Mouse (Mus musculus) intestine, embryonic 16.5 days (tissue): ENCODE results near the gene Cyp2t4. TPM values are rescaled to one million over a fixed set of nuclear protein-coding genes. Genes with fewer than 3 reads are reported as not detected.

ENCODE experiments used
- ATAC-seq: fragments of 200-750 bp; cut with Nextera tagmentation; 2 replicates; pipeline ENCODE4 v1.8.0; 2017; ENCODE audit warnings: moderate TSS enrichment, moderate library complexity
- H3K27ac ChIP-seq: fragments of 300-500 bp; sonication (generic); 2 replicates; pipeline ENCODE4 v1.5.1; 2014; ENCODE audit warnings: mild to moderate bottlenecking, low read length
- H3K27me3 ChIP-seq: fragments of 300-500 bp; sonication (generic); replicated peaks from 2 replicates; pipeline ENCODE4 v1.6.1; 2014; ENCODE audit warnings: low read length, control low read depth, mixed read lengths; ENCODE audit not compliant: control insufficient read depth, insufficient read depth
- H3K36me3 ChIP-seq: fragments of 300-500 bp; sonication (generic); 2 replicates; pipeline ENCODE4 v1.6.1; 2014; ENCODE audit warnings: low read length, control low read depth; ENCODE audit not compliant: control insufficient read depth, insufficient read depth
- H3K4me1 ChIP-seq: fragments of 300-500 bp; sonication (generic); 2 replicates; pipeline ENCODE4 v1.6.1; 2014; ENCODE audit warnings: low read length, control low read depth, mixed read lengths; ENCODE audit not compliant: control insufficient read depth, insufficient read depth
- H3K4me2 ChIP-seq: fragments of 300-500 bp; sonication (generic); 2 replicates; pipeline ENCODE4 v1.6.1; 2014; ENCODE audit warnings: low read depth, low read length, control low read depth
- H3K4me3 ChIP-seq: fragments of 300-500 bp; sonication (generic); 2 replicates; pipeline ENCODE4 v1.5.1; 2014; ENCODE audit warnings: mild to moderate bottlenecking, low read length
- H3K9ac ChIP-seq: fragments of 300-500 bp; sonication (generic); 2 replicates; pipeline ENCODE4 v1.6.1; 2014; ENCODE audit warnings: low read depth, low read length
- H3K9me3 ChIP-seq: fragments of 300-500 bp; sonication (generic); 2 replicates; pipeline ENCODE4 v1.6.1; 2016; ENCODE audit warnings: low read length, control low read depth; ENCODE audit not compliant: control insufficient read depth
- WGBS: fragments of 180-500 bp; shearing (Covaris S2); extraction: QIAGEN DNeasy Blood & Tissue Kit; methylation state at CpG from one replicate; pipeline ENCODE4 v1.1.7; 2014; 5-methylcytosine and 5-hydroxymethylcytosine counted together
- polyA plus RNA-seq: library from polyadenylated mRNA; unstranded; fragments of >200 nt; fragmentation: Nextera tagmentation; extraction: Ambion mirVana; gene quantifications from 2 replicates; pipeline ENCODE4 v1.2.1, GENCODE M21; 2015

Gene Cyp2t4
- polyA plus RNA-seq, 1 experiment from 2014 or later, result 0.09 TPM

- Histone ChIP-seq H3K27me3 (no peaks in the 10 kb centered on the region), H3K4me3 (no peak overlapping the region), H3K27ac (no peak overlapping the region), H3K36me3 (no peaks in the 10 kb centered on the region), H3K9me3 (0 out of 2 replicates have a peak, but pooled peaks cover 3% of the 10 kb centered on the region), H3K9ac (no peak overlapping the region), H3K4me2 (no peak overlapping the region), H3K4me1 (peaks cover 5% of the 10 kb centered on the region; the same call in 1 of the 2 replicates)
- 64% methylated on average over 13 of the region's 13 CpGs for WGBS
- ATAC-seq, result no peak
Measured at GRCm38 (mm10) chr7:27128946-27129345, 24.6 kb upstream of the Cyp2t4 start.

- H3K9ac ChIP-seq, result no peak overlapping the region
- H3K9me3 ChIP-seq, result 0 out of 2 replicates have a peak, but pooled peaks cover 3% of the 10 kb centered on the region
- H3K4me3 ChIP-seq, result no peak overlapping the region
- ATAC-seq, result no peak
- no peaks in the 10 kb centered on the region for H3K36me3 ChIP-seq
- H3K27me3 ChIP-seq, result no peaks in the 10 kb centered on the region
- H3K4me2 ChIP-seq, result no peak overlapping the region
- WGBS, result 87% methylated on average over 12 of the region's 12 CpGs
- H3K4me1 ChIP-seq, result peaks cover 5% of the 10 kb centered on the region; the same call in 1 of the 2 replicates
- no peak overlapping the region for H3K27ac ChIP-seq
Measured at GRCm38 (mm10) chr7:27129811-27130210, 23.7 kb upstream of the Cyp2t4 start.

DNA sequence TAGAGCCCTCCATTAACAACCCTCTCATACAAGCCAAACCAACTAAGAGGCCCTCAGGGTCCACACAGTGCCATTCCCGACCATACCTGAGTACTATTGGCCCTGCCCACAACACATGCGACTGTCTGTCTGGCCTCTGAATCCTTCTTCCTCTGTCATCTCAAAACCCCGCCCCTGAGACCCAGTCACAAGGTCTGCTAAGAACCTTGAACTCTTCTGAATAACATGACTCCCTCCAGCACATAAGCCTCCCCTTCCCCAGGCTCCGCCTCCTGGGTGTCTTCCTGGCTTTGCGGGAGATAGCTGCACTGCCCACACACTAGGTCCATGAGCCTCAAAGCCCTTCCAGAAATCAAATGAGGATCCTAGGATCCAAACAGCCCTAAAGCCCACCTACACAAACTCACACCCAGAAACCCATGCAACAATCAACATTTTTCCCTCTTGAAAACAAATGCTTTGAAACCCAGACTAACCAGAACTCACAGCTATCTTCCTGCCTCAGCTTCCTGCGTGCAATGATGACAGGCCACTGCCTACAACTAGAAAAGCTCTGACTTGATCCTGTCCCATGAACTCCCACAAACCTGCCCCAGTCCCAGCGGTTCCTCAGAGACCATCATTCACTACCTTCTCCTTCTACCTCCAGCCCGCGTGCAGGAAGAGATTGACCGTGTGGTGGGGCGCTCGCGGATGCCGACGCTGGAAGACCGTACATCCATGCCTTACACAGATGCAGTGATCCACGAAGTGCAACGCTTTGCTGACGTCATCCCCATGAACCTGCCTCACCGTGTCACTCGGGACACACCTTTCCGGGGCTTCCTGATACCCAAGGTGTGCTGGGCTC, 22.8 kb upstream of the Cyp2t4 start:
- Histone ChIP-seq H3K27me3 (no peaks in the 10 kb centered on the region), H3K4me2 (no peak overlapping the region), H3K27ac (no peak overlapping the region), H3K9me3 (0 out of 2 replicates have a peak, but pooled peaks cover 3% of the 10 kb centered on the region), H3K4me1 (peaks cover 5% of the 10 kb centered on the region; the same call in 1 of the 2 replicates), H3K9ac (no peak overlapping the region), H3K36me3 (no peaks in the 10 kb centered on the region), H3K4me3 (no peak overlapping the region)
- ATAC-seq, result no peak
- WGBS, result 88% methylated on average over 22 of the region's 22 CpGs

DNA sequence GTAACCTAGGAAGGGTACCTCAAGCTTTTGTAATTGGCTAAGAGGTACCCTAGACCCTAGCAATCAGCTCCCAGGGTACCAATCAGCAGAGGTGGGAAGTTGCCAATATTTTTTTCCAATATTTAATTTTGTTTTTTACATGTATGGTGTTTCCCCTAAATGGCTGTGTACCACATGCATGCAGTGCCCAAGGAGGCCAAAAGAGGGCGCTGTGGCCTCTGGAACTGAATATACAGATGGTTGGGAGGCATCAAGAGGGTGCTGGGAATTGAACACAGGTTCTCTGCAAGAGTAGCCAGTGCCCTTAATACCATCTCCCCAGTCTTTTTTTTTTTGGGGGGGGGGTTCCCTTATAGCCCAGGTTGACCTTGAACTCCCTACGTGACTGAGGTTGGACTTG, 22.1 kb upstream of the Cyp2t4 start:
- Histone ChIP-seq H3K9me3 (0 out of 2 replicates have a peak, but pooled peaks cover 3% of the 10 kb centered on the region), H3K27ac (no peak overlapping the region), H3K9ac (no peak overlapping the region), H3K4me1 (peaks cover 5% of the 10 kb centered on the region; the same call in 1 of the 2 replicates), H3K4me3 (no peak overlapping the region), H3K36me3 (no peaks in the 10 kb centered on the region), H3K27me3 (no peaks in the 10 kb centered on the region), H3K4me2 (no peak overlapping the region)
- 57% methylated on average over 2 of the region's 2 CpGs for WGBS
- no peak for ATAC-seq

DNA sequence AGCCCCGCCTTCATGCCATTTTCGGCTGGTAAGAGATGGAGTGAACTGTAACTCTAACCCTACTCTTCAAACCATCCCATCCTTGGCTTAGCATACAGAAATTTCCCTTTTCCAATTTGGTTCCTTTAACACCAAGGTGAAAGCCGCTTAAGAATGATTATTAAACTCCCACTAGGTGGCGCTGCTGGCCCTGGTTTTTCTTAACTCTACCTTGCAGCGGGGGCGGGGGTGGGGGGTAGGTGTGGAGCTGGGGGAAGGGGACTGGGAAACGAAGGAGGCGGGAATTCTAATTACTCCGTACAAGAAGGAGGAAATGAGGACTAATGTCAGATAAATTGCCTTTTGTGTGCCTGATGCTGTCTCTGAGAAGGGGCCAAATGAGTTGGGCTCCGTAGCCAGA, 20.9 kb upstream of the Cyp2t4 start:
- Histone ChIP-seq H3K9ac (no peak overlapping the region), H3K36me3 (no peaks in the 10 kb centered on the region), H3K27me3 (no peaks in the 10 kb centered on the region), H3K4me3 (no peak overlapping the region), H3K4me1 (peaks cover 5% of the 10 kb centered on the region; the same call in 1 of the 2 replicates), H3K4me2 (0 out of 2 replicates have a peak overlapping the region, but pooled peaks have one; percentile 9), H3K27ac (no peak overlapping the region; the same call in 1 of the 2 replicates), H3K9me3 (0 out of 2 replicates have a peak, but pooled peaks cover 3% of the 10 kb centered on the region)
- WGBS, result 14% methylated on average over 10 of the region's 10 CpGs
- 0 out of 2 replicates have a peak, but pooled peaks have one; percentile 7 for ATAC-seq

DNA sequence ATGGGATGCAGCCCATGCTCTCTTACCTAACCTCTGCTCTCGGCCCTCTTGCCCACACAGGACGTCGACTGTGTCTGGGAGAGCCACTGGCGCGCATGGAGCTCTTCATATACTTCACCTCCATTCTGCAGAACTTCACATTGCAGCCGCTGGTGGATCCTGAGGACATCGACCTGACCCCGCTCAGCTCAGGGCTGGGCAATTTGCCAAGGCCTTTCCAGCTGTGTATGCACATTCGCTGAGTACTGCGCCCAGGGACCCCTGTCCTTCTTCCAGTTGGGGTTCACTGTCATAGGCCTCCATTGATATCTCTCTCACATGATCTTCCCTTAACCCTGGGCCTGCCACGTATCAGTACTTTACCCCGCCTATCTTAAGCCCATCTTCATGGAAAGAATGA, 20.4 kb upstream of the Cyp2t4 start:
- Histone ChIP-seq H3K4me1 (peaks cover 5% of the 10 kb centered on the region; the same call in 1 of the 2 replicates), H3K27me3 (no peaks in the 10 kb centered on the region), H3K4me2 (no peak overlapping the region), H3K36me3 (no peaks in the 10 kb centered on the region), H3K27ac (no peak overlapping the region; the same call in 1 of the 2 replicates), H3K9me3 (0 out of 2 replicates have a peak, but pooled peaks cover 3% of the 10 kb centered on the region), H3K4me3 (no peak overlapping the region), H3K9ac (no peak overlapping the region)
- ATAC-seq, result peak; percentile 68
- WGBS, result 51% methylated on average over 12 of the region's 12 CpGs

DNA sequence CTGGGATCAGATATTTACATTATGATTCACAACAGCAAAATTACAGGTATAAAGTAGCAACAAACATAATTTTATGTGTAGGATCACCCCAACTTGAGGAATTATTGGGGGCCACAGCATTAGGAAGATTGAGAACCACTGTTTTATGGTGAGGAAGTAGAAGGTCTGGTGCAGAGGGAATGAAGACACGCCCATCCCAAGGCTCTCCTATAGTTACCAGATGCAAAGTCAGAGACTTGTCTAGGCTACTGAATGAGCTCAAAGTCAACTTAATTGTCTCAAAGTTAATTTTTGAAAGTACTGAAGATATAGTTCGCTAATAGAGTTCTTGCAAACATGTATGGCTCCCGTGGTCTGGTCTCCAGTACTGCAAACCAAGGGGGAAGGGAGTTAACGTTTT, 19.8 kb upstream of the Cyp2t4 start:
- 80% methylated on average over 4 of the region's 4 CpGs for WGBS
- H3K4me2 ChIP-seq, result no peak overlapping the region
- ATAC-seq, result peak; percentile 77

DNA sequence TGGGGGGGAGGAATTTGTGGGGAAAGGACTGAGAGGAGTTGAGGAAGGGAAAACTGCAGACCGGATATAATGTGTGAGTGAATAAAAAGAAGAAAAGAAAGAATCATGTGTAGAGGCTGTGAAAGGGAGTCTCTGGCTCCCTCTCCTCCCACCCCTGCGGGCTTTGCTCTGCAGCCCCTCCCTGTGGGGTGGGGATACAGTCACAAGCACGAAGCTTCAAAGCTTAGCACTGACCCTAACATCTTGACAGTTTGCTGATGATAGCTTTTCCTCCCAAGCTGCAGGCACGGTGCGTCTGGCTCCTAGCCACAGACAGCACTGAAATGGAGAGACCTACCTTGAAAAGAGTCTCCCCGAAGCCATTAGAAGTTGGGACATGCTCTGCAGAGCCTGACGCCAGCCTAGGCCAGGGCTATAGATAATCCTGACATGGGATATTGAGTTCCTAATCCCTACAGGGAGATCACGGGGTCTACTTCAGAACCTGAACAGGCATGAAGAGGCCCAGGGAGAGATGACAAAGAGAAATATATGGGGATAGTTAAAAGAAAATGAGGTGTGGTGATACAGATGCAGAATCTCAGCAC, 17.0 kb upstream of the Cyp2t4 start:
- Histone ChIP-seq H3K4me1 (peaks cover 5% of the 10 kb centered on the region; the same call in 1 of the 2 replicates), H3K4me3 (no peak overlapping the region), H3K9ac (no peak overlapping the region), H3K9me3 (0 out of 2 replicates have a peak, but pooled peaks cover 1% of the 10 kb centered on the region), H3K27me3 (no peaks in the 10 kb centered on the region), H3K27ac (no peak overlapping the region), H3K36me3 (no peaks in the 10 kb centered on the region), H3K4me2 (no peak overlapping the region)
- 53% methylated on average over 8 of the region's 8 CpGs for WGBS
- ATAC-seq, result no peak

More for the DNA sequence above, 19.8 kb upstream of the Cyp2t4 start:
- H3K9me3 ChIP-seq, result 0 out of 2 replicates have a peak, but pooled peaks cover 3% of the 10 kb centered on the region
- H3K36me3 ChIP-seq, result no peaks in the 10 kb centered on the region
- H3K4me3 ChIP-seq, result no peak overlapping the region
- no peak overlapping the region for H3K27ac ChIP-seq
- H3K27me3 ChIP-seq, result no peaks in the 10 kb centered on the region
- no peak overlapping the region for H3K9ac ChIP-seq
- H3K4me1 ChIP-seq, result peaks cover 5% of the 10 kb centered on the region; the same call in 1 of the 2 replicates

DNA sequence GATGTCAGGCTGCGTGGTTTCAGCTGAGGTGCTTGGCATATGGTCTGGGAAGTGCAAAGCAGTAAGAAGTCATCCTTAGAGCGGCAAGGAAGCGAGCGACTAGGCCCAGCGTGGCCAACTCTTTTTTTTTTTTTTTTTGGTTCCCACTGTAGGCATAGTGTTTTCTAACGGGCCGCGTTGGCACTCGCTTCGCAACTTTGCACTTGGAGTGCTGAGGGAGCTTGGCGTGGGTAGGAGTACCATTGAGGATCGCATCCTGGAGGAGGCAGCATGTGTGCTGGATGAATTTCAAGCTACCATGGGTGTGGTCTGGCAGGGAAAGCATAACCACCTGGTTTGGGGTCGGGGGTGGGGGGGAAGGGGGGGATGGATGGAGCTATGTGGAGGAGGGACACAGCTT, 2.5 kb downstream of the Cyp2t4 start:
- Histone ChIP-seq H3K36me3 (peaks cover 19% of the 10 kb centered on the region), H3K9me3 (no peaks in the 10 kb centered on the region), H3K4me3 (no peak overlapping the region), H3K27ac (no peak overlapping the region), H3K4me2 (no peak overlapping the region), H3K9ac (no peak overlapping the region), H3K4me1 (peaks cover 15% of the 10 kb centered on the region), H3K27me3 (no peaks in the 10 kb centered on the region)
- 78% methylated on average over 13 of the region's 13 CpGs for WGBS
- no peak for ATAC-seq
